Mouse (Mus musculus) adrenal gland, postnatal 36 days (tissue): ENCODE measurements around the gene Arnt. TPM values are rescaled to one million over a fixed set of nuclear protein-coding genes. Genes with fewer than 3 reads are reported as not detected.
"Not testable (repeated sequence)": the region's sequence is repeated elsewhere in the genome, so short reads cannot be mapped to it uniquely, and the experiment has no call there.

Source experiments
- DNase-seq, 2 experiments: peaks; one replicate each; pipeline ENCODE4 v3.0.0; 2021; ENCODE audit warnings: mixed read lengths in 1 of 2
- long read RNA-seq, 2 experiments: library from polyadenylated mRNA; stranded (forward); transcript quantifications; one replicate each; pipeline ENCODE4 v2.0.0; 2021; ENCODE audit warnings: borderline sequencing depth in 2 of 2
- total RNA-seq, 2 experiments: library from RNA; stranded (reverse); gene quantifications; 2 replicates each; pipeline ENCODE4 v1.2.3; 2021

The Arnt gene
- 10 to 100 TPM; 63.5 to 68.0 TPM for total RNA-seq
- long read RNA-seq, experiment 1, full-length matches to known transcripts: 12 of 29 reads
- long read RNA-seq, experiment 1, partial matches to known transcripts: 14 of 29 reads
- long read RNA-seq, experiment 1, other reads (novel, unspliced or antisense): 3 of 29 reads
- long read RNA-seq, experiment 2, partial matches to known transcripts: 1 of 7 reads
- long read RNA-seq, experiment 2, other reads (novel, unspliced or antisense): 4 of 7 reads

GRCm38 (mm10) chr3:95434136-95434982 lies at the start of gene Arnt:
Arnt (plus strand) TSS chr3:95434388.
- DNase-seq: peak; percentile 94

GRCm38 (mm10) chr3:95385401-95386075 lies 48.6 kb upstream of the Arnt start:
- no peak for DNase-seq

- DNase-seq: peak in 1 of 2 experiments; percentile 33
Observed at GRCm38 (mm10) chr3:95394385-95394784, 39.8 kb upstream of the Arnt start.

GRCm38 (mm10) chr3:95402741-95403140 lies 31.4 kb upstream of the Arnt start, which contains the start of gene 4930558C23Rik:
4930558C23Rik (minus strand) TSS chr3:95402841.
- no peak for DNase-seq

GRCm38 (mm10) chr3:95407728-95408127 lies 26.5 kb upstream of the Arnt start:
- no peak for DNase-seq

- DNase-seq: no peak
Observed at GRCm38 (mm10) chr3:95408852-95409251, 25.3 kb upstream of the Arnt start.

- no peak for DNase-seq
Observed at GRCm38 (mm10) chr3:95412268-95412667, 21.9 kb upstream of the Arnt start.

GRCm38 (mm10) chr3:95417866-95418265 lies 16.3 kb upstream of the Arnt start:
- no peak for DNase-seq

- not testable (repeated sequence) for DNase-seq
Observed at GRCm38 (mm10) chr3:95426476-95426875, 7.7 kb upstream of the Arnt start.

GRCm38 (mm10) chr3:95427117-95427890 lies 6.9 kb upstream of the Arnt start:
- not testable (repeated sequence) for DNase-seq

GRCm38 (mm10) chr3:95427891-95428238 lies 6.3 kb upstream of the Arnt start:
- not testable (repeated sequence) for DNase-seq

- not testable (repeated sequence) for DNase-seq
Observed at GRCm38 (mm10) chr3:95428423-95428822, 5.8 kb upstream of the Arnt start.

- DNase-seq: no peak
Observed at GRCm38 (mm10) chr3:95433301-95433915, 780 bp upstream of the Arnt start.

GRCm38 (mm10) chr3:95434983-95435370 lies 789 bp downstream of the Arnt start:
- no peak for DNase-seq

- no peak for DNase-seq
Observed at GRCm38 (mm10) chr3:95435561-95435960, 1.4 kb downstream of the Arnt start.

GRCm38 (mm10) chr3:95438636-95439035 lies 4.4 kb downstream of the Arnt start:
- DNase-seq: not testable (repeated sequence)

GRCm38 (mm10) chr3:95439670-95440069 lies 5.5 kb downstream of the Arnt start:
- no peak for DNase-seq

- DNase-seq: no peak
Observed at GRCm38 (mm10) chr3:95442406-95443117, 8.4 kb downstream of the Arnt start.

- DNase-seq: no peak
Observed at GRCm38 (mm10) chr3:95445311-95445710, 11.1 kb downstream of the Arnt start.

- peak; percentile 24 to 62 for DNase-seq
Observed at GRCm38 (mm10) chr3:95450408-95450807, 16.2 kb downstream of the Arnt start.

- no peak for DNase-seq
Observed at GRCm38 (mm10) chr3:95450915-95451314, 16.7 kb downstream of the Arnt start.
